Mouse (Mus musculus) liver, embryonic 16.5 days (tissue): ENCODE measurements around the gene Rbfox1. TPM values are rescaled to one million over a fixed set of nuclear protein-coding genes. Genes with fewer than 3 reads are reported as not detected.

Source experiments
- ATAC-seq: fragments of 200-750 bp; cut with Nextera tagmentation; 2 replicates; pipeline ENCODE4 v1.8.0; 2017; ENCODE audit warnings: low read depth, mild to moderate bottlenecking, moderate number of reproducible peaks, moderate library complexity
- H3K27ac ChIP-seq: fragments of 300-500 bp; sonication (generic); 2 replicates; pipeline ENCODE4 v1.5.1; 2014; ENCODE audit warnings: mild to moderate bottlenecking, low read length
- H3K27me3 ChIP-seq: fragments of 300-500 bp; sonication (generic); 2 replicates; pipeline ENCODE4 v1.6.1; 2014; ENCODE audit warnings: low read depth, low read length, mixed read lengths; ENCODE audit not compliant: control insufficient read depth, insufficient read depth
- H3K36me3 ChIP-seq: fragments of 300-500 bp; sonication (generic); 2 replicates; pipeline ENCODE4 v1.6.1; 2014; ENCODE audit warnings: mild to moderate bottlenecking; ENCODE audit not compliant: control insufficient read depth, insufficient read depth
- H3K4me1 ChIP-seq: fragments of 300-500 bp; sonication (generic); 2 replicates; pipeline ENCODE4 v1.6.1; 2014; ENCODE audit warnings: low read depth, low read length, mixed read lengths; ENCODE audit not compliant: control insufficient read depth
- H3K4me2 ChIP-seq: fragments of 300-500 bp; sonication (generic); 2 replicates; pipeline ENCODE4 v1.6.1; 2014; ENCODE audit warnings: low read depth, low read length, mixed read lengths
- H3K4me3 ChIP-seq: fragments of 300-500 bp; sonication (generic); 2 replicates; pipeline ENCODE4 v1.5.1; 2014; ENCODE audit warnings: low read depth, mild to moderate bottlenecking, low read length
- H3K9ac ChIP-seq: fragments of 300-500 bp; sonication (generic); 2 replicates; pipeline ENCODE4 v1.6.1; 2014; ENCODE audit warnings: low read depth, low read length
- H3K9me3 ChIP-seq: fragments of 300-500 bp; sonication (generic); replicated peaks from 2 replicates; pipeline ENCODE4 v1.6.1; 2016; ENCODE audit warnings: low read length; ENCODE audit not compliant: control insufficient read depth
- WGBS: fragments of 180-500 bp; shearing (Covaris S2); extraction: QIAGEN DNeasy Blood & Tissue Kit; methylation state at CpG from one replicate; pipeline ENCODE4 v1.1.7; 2014; ENCODE audit not compliant: insufficient replicate concordance; 5-methylcytosine and 5-hydroxymethylcytosine counted together
- polyA plus RNA-seq: library from polyadenylated mRNA; unstranded; fragments of >200 nt; fragmentation: Nextera tagmentation; extraction: Ambion mirVana; gene quantifications from 2 replicates; pipeline ENCODE4 v1.2.1, GENCODE M21; 2015

Rbfox1 gene
- polyA plus RNA-seq, 1 experiment from 2014 or later, result 0.38 TPM

GRCm38 (mm10) chr16:5953106-5953505 lies 68.0 kb downstream of the Rbfox1 start:
- H3K4me2 ChIP-seq, result no peak overlapping the region
- ATAC-seq, result no peak
- H3K27ac ChIP-seq, result no peak overlapping the region
- H3K27me3 ChIP-seq, result no peaks in the 10 kb centered on the region
- no peaks in the 10 kb centered on the region for H3K9me3 ChIP-seq
- no peak overlapping the region for H3K9ac ChIP-seq
- no peaks in the 10 kb centered on the region for H3K36me3 ChIP-seq
- H3K4me1 ChIP-seq, result no peaks in the 10 kb centered on the region
- 52% methylated on average over 3 of the region's 3 CpGs for WGBS
- H3K4me3 ChIP-seq, result no peak overlapping the region

GRCm38 (mm10) chr16:5957418-5957817 lies 72.3 kb downstream of the Rbfox1 start:
- H3K27ac ChIP-seq, result no peak overlapping the region
- H3K4me2 ChIP-seq, result no peak overlapping the region
- no peaks in the 10 kb centered on the region for H3K36me3 ChIP-seq
- H3K4me1 ChIP-seq, result no peaks in the 10 kb centered on the region
- no peaks in the 10 kb centered on the region for H3K9me3 ChIP-seq
- no peak overlapping the region for H3K4me3 ChIP-seq
- H3K27me3 ChIP-seq, result no peaks in the 10 kb centered on the region
- no peak for ATAC-seq
- no peak overlapping the region for H3K9ac ChIP-seq
- WGBS, result 47% methylated on average over 4 of the region's 4 CpGs

GRCm38 (mm10) chr16:5961786-5962185 lies 76.6 kb downstream of the Rbfox1 start:
- Histone ChIP-seq H3K9ac (no peak overlapping the region), H3K27me3 (no peaks in the 10 kb centered on the region), H3K4me3 (no peak overlapping the region), H3K4me1 (no peaks in the 10 kb centered on the region), H3K4me2 (no peak overlapping the region), H3K27ac (no peak overlapping the region), H3K9me3 (no peaks in the 10 kb centered on the region), H3K36me3 (no peaks in the 10 kb centered on the region)
- 50% methylated on average over 3 of the region's 3 CpGs for WGBS
- ATAC-seq, result no peak

- Histone ChIP-seq H3K9ac (no peak overlapping the region), H3K27me3 (no peaks in the 10 kb centered on the region), H3K27ac (no peak overlapping the region), H3K9me3 (no peaks in the 10 kb centered on the region), H3K4me2 (no peak overlapping the region), H3K36me3 (no peaks in the 10 kb centered on the region), H3K4me1 (no peaks in the 10 kb centered on the region), H3K4me3 (no peak overlapping the region)
- 0 out of 2 replicates have a peak, but pooled peaks have one; percentile 39 for ATAC-seq
- 33% methylated on average over 2 of the region's 2 CpGs for WGBS
Measured at GRCm38 (mm10) chr16:5974172-5974571, 89.0 kb downstream of the Rbfox1 start.

GRCm38 (mm10) chr16:5992045-5993011 lies 107.2 kb downstream of the Rbfox1 start:
- no peak overlapping the region for H3K27ac ChIP-seq
- no peaks in the 10 kb centered on the region for H3K4me1 ChIP-seq
- no peak overlapping the region for H3K4me2 ChIP-seq
- no peaks in the 10 kb centered on the region for H3K36me3 ChIP-seq
- ATAC-seq, result no peak
- no peak overlapping the region for H3K4me3 ChIP-seq
- no peak overlapping the region for H3K9ac ChIP-seq
- no peaks in the 10 kb centered on the region for H3K27me3 ChIP-seq
- 45% methylated on average over 10 of the region's 10 CpGs for WGBS
- H3K9me3 ChIP-seq, result no peaks in the 10 kb centered on the region

GRCm38 (mm10) chr16:5997136-5997535 lies 112.0 kb downstream of the Rbfox1 start:
- 48% methylated on average over 4 of the region's 4 CpGs for WGBS
- no peak for ATAC-seq

GRCm38 (mm10) chr16:5997651-5998050 lies 112.5 kb downstream of the Rbfox1 start:
- ATAC-seq, result no peak
- H3K27ac ChIP-seq, result no peak overlapping the region
- 77% methylated on average over 4 of the region's 4 CpGs for WGBS

More at GRCm38 (mm10) chr16:5997136-5997535, 112.0 kb downstream of the Rbfox1 start:
- H3K9ac ChIP-seq, result no peak overlapping the region
- H3K36me3 ChIP-seq, result no peaks in the 10 kb centered on the region
- no peaks in the 10 kb centered on the region for H3K27me3 ChIP-seq
- no peak overlapping the region for H3K27ac ChIP-seq
- H3K4me1 ChIP-seq, result no peaks in the 10 kb centered on the region
- no peak overlapping the region for H3K4me2 ChIP-seq
- H3K4me3 ChIP-seq, result no peak overlapping the region
- H3K9me3 ChIP-seq, result no peaks in the 10 kb centered on the region

GRCm38 (mm10) chr16:6000016-6000415 lies 114.9 kb downstream of the Rbfox1 start:
- WGBS, result 38% methylated on average over 1 of the region's 1 CpGs
- no peak overlapping the region for H3K4me2 ChIP-seq
- no peaks in the 10 kb centered on the region for H3K27me3 ChIP-seq
- H3K9me3 ChIP-seq, result no peaks in the 10 kb centered on the region
- no peak overlapping the region for H3K9ac ChIP-seq
- ATAC-seq, result no peak
- no peak overlapping the region for H3K27ac ChIP-seq
- H3K4me3 ChIP-seq, result no peak overlapping the region
- H3K36me3 ChIP-seq, result no peaks in the 10 kb centered on the region
- no peaks in the 10 kb centered on the region for H3K4me1 ChIP-seq

More at GRCm38 (mm10) chr16:5997651-5998050, 112.5 kb downstream of the Rbfox1 start:
- no peaks in the 10 kb centered on the region for H3K27me3 ChIP-seq
- no peak overlapping the region for H3K4me2 ChIP-seq
- no peak overlapping the region for H3K4me3 ChIP-seq
- H3K4me1 ChIP-seq, result no peaks in the 10 kb centered on the region
- H3K9ac ChIP-seq, result no peak overlapping the region
- H3K36me3 ChIP-seq, result no peaks in the 10 kb centered on the region
- no peaks in the 10 kb centered on the region for H3K9me3 ChIP-seq

- ATAC-seq, result no peak
- no peaks in the 10 kb centered on the region for H3K27me3 ChIP-seq
- H3K4me1 ChIP-seq, result no peaks in the 10 kb centered on the region
- H3K9me3 ChIP-seq, result no peaks in the 10 kb centered on the region
- H3K4me2 ChIP-seq, result no peak overlapping the region
- H3K9ac ChIP-seq, result no peak overlapping the region
- no peaks in the 10 kb centered on the region for H3K36me3 ChIP-seq
- no peak overlapping the region for H3K4me3 ChIP-seq
- H3K27ac ChIP-seq, result no peak overlapping the region
Measured at GRCm38 (mm10) chr16:6006996-6007395, 121.8 kb downstream of the Rbfox1 start.
